Mouse (Mus musculus) lung, embryonic 14.5 days (tissue): ENCODE results near the gene Soga1. TPM values are rescaled to one million over a fixed set of nuclear protein-coding genes. Genes with fewer than 3 reads are reported as not detected.

Source experiments
- ATAC-seq: fragments of 200-750 bp; cut with Nextera tagmentation; 2 replicates; pipeline ENCODE4 v1.8.0; 2017; ENCODE audit warnings: mild to moderate bottlenecking, moderate TSS enrichment, moderate library complexity; ENCODE audit not compliant: insufficient read depth
- DNase-seq: peaks from one replicate; pipeline ENCODE4 v3.0.0-alpha.2; 2015
- H3K27ac ChIP-seq: fragments of 300-500 bp; sonication (generic); 2 replicates; pipeline ENCODE4 v1.5.1; 2014; ENCODE audit warnings: low read depth, mild to moderate bottlenecking, moderate library complexity
- H3K27me3 ChIP-seq: fragments of 300-500 bp; sonication (generic); 2 replicates; pipeline ENCODE4 v1.6.1; 2014; ENCODE audit warnings: low read length, control low read depth; ENCODE audit not compliant: insufficient read depth
- H3K36me3 ChIP-seq: fragments of 300-500 bp; sonication (generic); 2 replicates; pipeline ENCODE4 v1.6.1; 2014; ENCODE audit warnings: control low read depth; ENCODE audit not compliant: insufficient read depth
- H3K4me1 ChIP-seq: fragments of 300-500 bp; sonication (generic); 2 replicates; pipeline ENCODE4 v1.6.1; 2014; ENCODE audit warnings: antibody characterized with exemption, control low read depth; ENCODE audit not compliant: insufficient read depth
- H3K4me2 ChIP-seq: fragments of 300-500 bp; sonication (generic); 2 replicates; pipeline ENCODE4 v1.6.1; 2014; ENCODE audit warnings: mild to moderate bottlenecking
- H3K4me3 ChIP-seq: fragments of 300-500 bp; sonication (generic); 2 replicates; pipeline ENCODE4 v1.5.1; 2014; ENCODE audit warnings: low read depth, low read length
- H3K9ac ChIP-seq: fragments of 300-500 bp; sonication (generic); 2 replicates; pipeline ENCODE4 v1.6.1; 2014
- H3K9me3 ChIP-seq: fragments of 300-500 bp; sonication (generic); 2 replicates; pipeline ENCODE4 v1.6.1; 2016; ENCODE audit warnings: low read depth, low read length, control low read depth
- CTCF ChIP-seq: IDR thresholded peaks from 2 replicates; pipeline ENCODE4 v1.5.1; 2016; ENCODE audit warnings: antibody characterized with exemption, low read depth
- WGBS: fragments of 180-500 bp; shearing (Covaris S2); extraction: QIAGEN DNeasy Blood & Tissue Kit; methylation state at CpG from one replicate; pipeline ENCODE4 v1.1.7; 2014; 5-methylcytosine and 5-hydroxymethylcytosine counted together
- polyA plus RNA-seq: library from polyadenylated mRNA; unstranded; fragments of >200 nt; fragmentation: Nextera tagmentation; extraction: Ambion mirVana; gene quantifications from 2 replicates; pipeline ENCODE4 v1.2.1, GENCODE M21; 2014

Soga1 gene
- polyA plus RNA-seq, 1 experiment from 2014 or later: 8.9 TPM

DNA sequence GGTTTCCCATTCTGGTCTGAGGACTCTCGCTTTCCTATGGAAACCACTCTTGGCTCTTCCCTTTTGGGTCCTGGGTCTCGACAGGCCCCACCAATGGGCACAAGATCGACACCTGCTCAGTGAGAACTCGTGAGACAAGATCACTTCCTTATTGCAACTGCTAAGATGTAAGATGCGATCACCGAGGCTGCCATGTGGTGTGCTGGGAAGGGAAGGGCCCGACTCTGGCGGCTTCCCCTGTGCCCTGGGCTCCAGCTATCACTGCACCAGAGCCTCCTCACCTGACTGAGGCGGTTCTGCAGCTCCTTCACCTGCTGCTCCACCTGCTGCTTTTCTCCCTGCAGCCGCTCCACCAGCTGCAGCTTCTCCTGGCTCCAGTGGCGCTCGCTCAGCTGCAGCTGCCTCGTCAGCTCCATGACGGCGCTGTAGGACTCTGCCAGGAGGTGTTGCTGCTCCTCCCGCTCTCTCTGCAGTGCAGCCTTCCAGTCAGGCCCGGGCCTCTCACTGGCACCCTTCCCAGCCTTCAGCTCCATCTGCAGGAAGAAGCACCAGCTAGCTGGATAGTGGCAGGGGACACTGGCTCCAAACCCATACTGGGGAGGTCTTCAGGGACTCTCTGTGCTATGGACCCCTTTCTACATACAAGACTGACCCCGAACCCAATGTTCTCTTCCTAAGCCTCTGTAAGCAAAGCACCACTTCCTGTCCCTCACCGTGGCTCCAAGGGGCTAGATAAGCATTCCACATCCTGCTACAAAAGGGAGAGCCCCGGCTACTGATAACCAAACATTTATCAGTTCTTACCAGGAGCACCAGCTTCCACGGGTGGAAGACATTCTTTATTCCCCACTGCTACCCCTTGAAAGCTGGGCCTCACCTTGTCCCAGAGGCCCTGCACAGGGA, 51.7 kb downstream of the Soga1 start:
- H3K9me3 ChIP-seq: peaks cover 12% of the 10 kb centered on the region; the same call in 1 of the 2 replicates
- H3K4me2 ChIP-seq: no peak overlapping the region
- DNase-seq: peak; percentile 41
- no peaks in the 10 kb centered on the region for H3K27me3 ChIP-seq
- no peak for TF ChIP-seq CTCF
- no peak for ATAC-seq
- no peak overlapping the region for H3K9ac ChIP-seq
- H3K4me3 ChIP-seq: no peak overlapping the region; the same call in 1 of the 2 replicates
- 80% methylated on average over 21 of the region's 21 CpGs for WGBS
- H3K36me3 ChIP-seq: peaks cover 96% of the 10 kb centered on the region
- H3K4me1 ChIP-seq: no peaks in the 10 kb centered on the region
- no peak overlapping the region for H3K27ac ChIP-seq

- Histone ChIP-seq H3K4me2 (no peak overlapping the region), H3K27me3 (no peaks in the 10 kb centered on the region), H3K9me3 (peaks cover 12% of the 10 kb centered on the region; the same call in 1 of the 2 replicates), H3K27ac (no peak overlapping the region), H3K4me3 (no peak overlapping the region), H3K9ac (no peak overlapping the region), H3K36me3 (peaks cover 100% of the 10 kb centered on the region), H3K4me1 (no peaks in the 10 kb centered on the region)
- no peak for TF ChIP-seq CTCF
- ATAC-seq: no peak
- 94% methylated on average over 16 of the region's 16 CpGs for WGBS
- no peak for DNase-seq
Observed at GRCm38 (mm10) chr2:157021156-157021555, 57.9 kb downstream of the Soga1 start.

GRCm38 (mm10) chr2:157019228-157019627, 59.8 kb downstream of the Soga1 start:
- WGBS: 90% methylated on average over 4 of the region's 4 CpGs
- no peak for TF ChIP-seq CTCF
- H3K9ac ChIP-seq: no peak overlapping the region

GRCm38 (mm10) chr2:157016529-157017270, 62.4 kb downstream of the Soga1 start:
- 71% methylated on average over 18 of the region's 18 CpGs for WGBS
- no peak overlapping the region for H3K27ac ChIP-seq
- no peak overlapping the region for H3K4me2 ChIP-seq
- DNase-seq (peak; percentile 31), ATAC-seq (no peak)
- peaks cover 79% of the 10 kb centered on the region for H3K36me3 ChIP-seq
- H3K4me1 ChIP-seq: no peaks in the 10 kb centered on the region; the same call in 1 of the 2 replicates
- no peaks in the 10 kb centered on the region for H3K27me3 ChIP-seq
- no peak overlapping the region for H3K9ac ChIP-seq
- no peak overlapping the region for H3K4me3 ChIP-seq
- TF ChIP-seq CTCF: peak; percentile 22; the same call in 1 of the 2 replicates
- no peaks in the 10 kb centered on the region for H3K9me3 ChIP-seq

More at GRCm38 (mm10) chr2:157019228-157019627, 59.8 kb downstream of the Soga1 start:
- Histone ChIP-seq H3K9me3 (no peaks in the 10 kb centered on the region), H3K27ac (no peak overlapping the region), H3K4me2 (no peak overlapping the region), H3K4me1 (no peaks in the 10 kb centered on the region), H3K36me3 (peaks cover 100% of the 10 kb centered on the region), H3K27me3 (no peaks in the 10 kb centered on the region), H3K4me3 (no peak overlapping the region)
- ATAC-seq (no peak), DNase-seq (no peak)

GRCm38 (mm10) chr2:157012341-157012740, 66.7 kb downstream of the Soga1 start:
- TF ChIP-seq CTCF: no peak
- Histone ChIP-seq H3K4me1 (peaks cover 8% of the 10 kb centered on the region; the same call in 1 of the 2 replicates), H3K9me3 (no peaks in the 10 kb centered on the region), H3K27ac (no peak overlapping the region), H3K9ac (no peak overlapping the region), H3K4me2 (no peak overlapping the region), H3K4me3 (no peak overlapping the region), H3K36me3 (peaks cover 36% of the 10 kb centered on the region), H3K27me3 (no peaks in the 10 kb centered on the region)
- DNase-seq (no peak), ATAC-seq (no peak)
- 67% methylated on average over 6 of the region's 6 CpGs for WGBS

GRCm38 (mm10) chr2:157010634-157011310, 68.3 kb downstream of the Soga1 start:
- Histone ChIP-seq H3K27ac (peak overlapping the region; percentile 52; the same call in 1 of the 2 replicates), H3K4me1 (peaks cover 10% of the 10 kb centered on the region; the same call in 1 of the 2 replicates), H3K9ac (no peak overlapping the region), H3K27me3 (no peaks in the 10 kb centered on the region), H3K36me3 (peaks cover 20% of the 10 kb centered on the region; the same call in 1 of the 2 replicates), H3K9me3 (no peaks in the 10 kb centered on the region), H3K4me3 (no peak overlapping the region), H3K4me2 (no peak overlapping the region)
- 24% methylated on average over 11 of the region's 11 CpGs for WGBS
- TF ChIP-seq CTCF: no peak
- peak; percentile 7 for ATAC-seq
- DNase-seq: no peak
